In the genomic region with DNA sequence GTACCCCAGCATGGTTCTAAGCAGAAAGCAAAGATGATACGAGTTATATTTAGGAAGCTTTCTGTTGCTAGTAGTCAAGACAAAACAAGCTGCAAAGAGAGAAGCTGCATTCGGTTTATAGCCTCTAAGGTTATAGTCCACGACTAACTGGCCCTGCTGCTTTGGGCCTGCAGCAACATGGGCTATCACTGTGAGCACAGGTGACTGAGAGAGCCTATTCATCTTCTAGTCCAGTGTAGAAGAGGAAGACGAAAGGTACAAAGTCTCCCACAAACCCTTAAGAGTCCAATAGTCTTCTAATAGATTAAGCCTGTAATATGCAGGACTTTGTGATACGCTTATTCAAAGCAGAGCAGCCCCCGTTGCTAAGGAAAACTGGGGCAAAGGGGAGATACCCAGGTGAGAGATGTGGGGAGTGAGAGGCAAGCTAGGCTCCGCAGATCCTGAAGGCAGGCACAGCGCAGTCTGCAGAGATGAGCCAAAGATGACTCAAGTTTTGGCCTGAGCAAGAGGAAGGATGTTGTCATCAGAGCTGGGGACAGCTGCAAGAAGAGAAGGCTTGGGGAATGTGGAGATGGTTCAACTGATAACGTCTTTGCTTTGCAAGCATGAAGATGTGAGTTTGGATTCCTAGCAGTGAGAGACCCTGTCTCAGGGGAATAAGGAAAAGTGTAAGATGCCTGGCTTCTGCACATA, we compare ENCODE assay signal across 11 mouse cellular contexts.
DNase-seq lines count a peak whose midpoint lies in the region; ATAC-seq and TF ChIP-seq lines count a peak whose summit lies in the region.
"Had no signal": no experiment of that assay in that cellular context is flagged by ENCODE, and none has a peak within 500 bp of the region (broad histone marks: within the 10 kb centered on the region; RNA-seq: fewer than 3 reads in every experiment).

No protein-coding gene starts in this region.

- peak; percentile 58 for ATAC-seq in intestine, embryonic 15.5 days
- no peak for ATAC-seq in midbrain, embryonic 13.5 days
- ATAC-seq: forebrain, embryonic 15.5 days had no signal

- H3K27me3 ChIP-seq in C2C12 (ENCODE audit: control insufficient read depth, insufficient read depth, insufficient read length): no peaks in the 10 kb centered on the region
- no peaks in the 10 kb centered on the region for H3K27me3 ChIP-seq in intestine, embryonic 15.5 days (replicated peaks)
- no peaks in the 10 kb centered on the region for H3K27me3 ChIP-seq in midbrain, embryonic 13.5 days
- H3K27me3 ChIP-seq: forebrain, embryonic 15.5 days had no signal

- H3K9me3 ChIP-seq in intestine, embryonic 15.5 days: no peaks in the 10 kb centered on the region
- H3K9me3 ChIP-seq in midbrain, embryonic 13.5 days: no peaks in the 10 kb centered on the region
- H3K9me3 ChIP-seq: forebrain, embryonic 15.5 days; midbrain, embryonic 10.5 days had no signal

- no peak overlapping the region for H3K4me2 ChIP-seq in intestine, embryonic 15.5 days (replicated peaks)
- no peak overlapping the region for H3K4me2 ChIP-seq in midbrain, embryonic 13.5 days (replicated peaks)
- H3K4me2 ChIP-seq: forebrain, embryonic 15.5 days had no signal

- no peaks in the 10 kb centered on the region for H3K79me3 ChIP-seq in C2C12 (ENCODE audit: low read depth)

- intact Hi-C loops in left cerebral cortex, postnatal 10 days (cut with DNase I): loop anchor here (5.0 kb wide), 1 partner anchor 48 kb away; no protein-coding TSS in a partner anchor

- H3K36me3 ChIP-seq in C2C12 (ENCODE audit: control insufficient read depth, insufficient read depth): no peaks in the 10 kb centered on the region
- no peaks in the 10 kb centered on the region for H3K36me3 ChIP-seq in intestine, embryonic 15.5 days
- H3K36me3 ChIP-seq in midbrain, embryonic 13.5 days: no peaks in the 10 kb centered on the region
- H3K36me3 ChIP-seq: forebrain, embryonic 15.5 days; midbrain, embryonic 10.5 days had no signal

- TF ChIP-seq CTCF in C2C12 (IDR thresholded peaks at IDR 0.05; ENCODE audit: control insufficient read depth, insufficient read depth, insufficient read length): no peak

- no peak overlapping the region for H3ac ChIP-seq in C2C12 (ENCODE audit: control insufficient read depth, insufficient read length, low read depth)

- no peak overlapping the region for H3K4me3 ChIP-seq in C2C12 (ENCODE audit: insufficient read depth, poor library complexity, severe bottlenecking)
- H3K4me3 ChIP-seq in intestine, embryonic 15.5 days (replicated peaks): no peak overlapping the region
- H3K4me3 ChIP-seq in midbrain, embryonic 13.5 days (replicated peaks): no peak overlapping the region
- H3K4me3 ChIP-seq: forebrain, embryonic 15.5 days; midbrain, embryonic 10.5 days had no signal

- no peak overlapping the region for H3K9ac ChIP-seq in intestine, embryonic 15.5 days
- no peak overlapping the region for H3K9ac ChIP-seq in midbrain, embryonic 13.5 days (replicated peaks)
- H3K9ac ChIP-seq: forebrain, embryonic 15.5 days; liver, embryonic 14.5 days had no signal

- H3K4me1 ChIP-seq in intestine, embryonic 15.5 days (replicated peaks): 0 out of 2 replicates have a peak, but pooled peaks cover 2% of the 10 kb centered on the region
- peaks cover 16% of the 10 kb centered on the region for H3K4me1 ChIP-seq in midbrain, embryonic 13.5 days (replicated peaks)

- WGBS in intestine, embryonic 15.5 days: 74% methylated on average over 9 of the region's 9 CpGs
- 88% methylated on average over 9 of the region's 9 CpGs for WGBS in midbrain, embryonic 13.5 days

- peak; percentile 59 for DNase-seq in cerebellum, adult 9-11 months
- DNase-seq in cerebellum, adult 11 months: no peak
- DNase-seq in left cerebral cortex, adult 18-20 months (ENCODE audit: low spot score in 2 of 2): peak; percentile 56 to 66
- no peak for DNase-seq in left cerebral cortex, postnatal 10 days (ENCODE audit: extremely low spot score in 1 of 2, low spot score in 2 of 2)
- no peak for DNase-seq in ovary, postnatal 36 days (ENCODE audit: low spot score)

- no peaks in the 10 kb centered on the region for H3K79me2 ChIP-seq in C2C12 (ENCODE audit: control insufficient read depth, insufficient read depth)

- H3K27ac ChIP-seq in intestine, embryonic 15.5 days: no peak overlapping the region
- no peak overlapping the region for H3K27ac ChIP-seq in midbrain, embryonic 13.5 days
- H3K27ac ChIP-seq: forebrain, embryonic 15.5 days; liver, embryonic 14.5 days; midbrain, embryonic 10.5 days had no signal

TF ChIP-seq in C2C12, 6 proteins besides CTCF, POLR2A, EP300 and RAD21:
- no peak for TF ChIP-seq MAX (IDR thresholded peaks at IDR 0.05)
- TF ChIP-seq FOSL1 (IDR thresholded peaks at IDR 0.05; ENCODE audit: insufficient read depth, low read length, poor library complexity, severe bottlenecking): no peak
- no peak for TF ChIP-seq USF1 (IDR thresholded peaks at IDR 0.05; ENCODE audit: low read depth)
- TF ChIP-seq MYOG (IDR thresholded peaks at IDR 0.05; ENCODE audit: control insufficient read depth, extremely low read depth, insufficient read length): no peak
- peak; percentile 92 for TF ChIP-seq MYOD1 (IDR thresholded peaks at IDR 0.05; ENCODE audit: control insufficient read depth, insufficient read length, low read depth)
- peak; percentile 41 for TF ChIP-seq CEBPB (IDR thresholded peaks at IDR 0.05; ENCODE audit: low read depth)

Comparison
In these comparisons a context has a peak if more than half of its experiments do, and no peak if none do; other contexts are left out.
1. DNase-seq: peak in cerebellum, adult 9-11 months (single experiment) and left cerebral cortex, adult 18-20 months (2 of 2); none in cerebellum, adult 11 months (single experiment), left cerebral cortex, postnatal 10 days (0 of 2) and ovary, postnatal 36 days (single experiment).